Mouse (Mus musculus): Measurements from ENCODE around the gene Tpst2.

GRCm38 (mm10) chr5:112301694-112302093, 25.2 kb downstream of the Tpst2 start:
- TF ChIP-seq POLR2A (IDR thresholded peaks at IDR 0.05; ENCODE audit: insufficient read depth, low read length) (no peak), CTCF (IDR thresholded peaks at IDR 0.05; ENCODE audit: low read depth, low read length) (no peak), EP300 (IDR thresholded peaks at IDR 0.05; ENCODE audit: insufficient read depth, low read depth, low read length) (no peak)

All from ES-Bruce4 (cell line).